Mouse (Mus musculus) small intestine, adult 2 months (tissue): Measurements from ENCODE around the gene Actr2. TPM values are rescaled to one million over a fixed set of nuclear protein-coding genes. Genes with fewer than 3 reads are reported as not detected.

ENCODE experiments used
- H3K27ac ChIP-seq: fragments of 200-500 bp; 2 replicates; pipeline ENCODE4 v1.5.1; 2012; ENCODE audit warnings: low read depth, low read length, control low read depth, inconsistent platforms; ENCODE audit not compliant: insufficient read depth
- H3K27me3 ChIP-seq: fragments of 200-500 bp; 2 replicates; pipeline ENCODE4 v1.6.1; 2012; ENCODE audit warnings: mild to moderate bottlenecking, moderate library complexity, low read length, inconsistent platforms; ENCODE audit not compliant: control insufficient read depth, insufficient read depth
- H3K36me3 ChIP-seq: fragments of 200-500 bp; 2 replicates; pipeline ENCODE4 v1.6.1; 2012; ENCODE audit warnings: mild to moderate bottlenecking, low read length, control low read depth, inconsistent platforms; ENCODE audit not compliant: control insufficient read depth, insufficient read depth
- H3K4me1 ChIP-seq: fragments of 200-500 bp; 2 replicates; pipeline ENCODE4 v1.6.1; 2012; ENCODE audit warnings: low read length, inconsistent platforms, mixed read lengths; ENCODE audit not compliant: control insufficient read depth, insufficient read depth, insufficient read length
- H3K4me3 ChIP-seq: fragments of 200-500 bp; 2 replicates; pipeline ENCODE4 v1.5.1; 2012; ENCODE audit warnings: low read depth, mild to moderate bottlenecking, control low read depth, inconsistent platforms, low read length, moderate library complexity
- CTCF ChIP-seq: fragments of 200-500 bp; IDR thresholded peaks from 2 replicates; pipeline ENCODE4 v1.5.1; 2012; ENCODE audit warnings: low read depth, mild to moderate bottlenecking, control low read depth, inconsistent platforms, low read length, moderate library complexity, mixed read lengths; ENCODE audit not compliant: insufficient replicate concordance, insufficient read length; ENCODE audit errors: extremely low read depth
- POLR2A ChIP-seq: fragments of 200-500 bp; IDR thresholded peaks from 2 replicates; pipeline ENCODE4 v1.6.1; 2012; ENCODE audit warnings: low read depth, mild to moderate bottlenecking, control low read depth, inconsistent platforms, low read length, moderate library complexity
- WGBS: fragments of 180-500 bp; shearing (Covaris S2); methylation state at CpG from one replicate; pipeline ENCODE4 v1.1.7; 2018; 5-methylcytosine and 5-hydroxymethylcytosine counted together
- polyA plus RNA-seq: library from polyadenylated mRNA; depleted of rRNA; stranded (reverse); fragments of >200 nt; gene quantifications from 2 replicates; pipeline ENCODE4 v1.2.3, GENCODE M21; 2012

Actr2 gene
- polyA plus RNA-seq, 1 experiment, result 10.7 TPM

DNA sequence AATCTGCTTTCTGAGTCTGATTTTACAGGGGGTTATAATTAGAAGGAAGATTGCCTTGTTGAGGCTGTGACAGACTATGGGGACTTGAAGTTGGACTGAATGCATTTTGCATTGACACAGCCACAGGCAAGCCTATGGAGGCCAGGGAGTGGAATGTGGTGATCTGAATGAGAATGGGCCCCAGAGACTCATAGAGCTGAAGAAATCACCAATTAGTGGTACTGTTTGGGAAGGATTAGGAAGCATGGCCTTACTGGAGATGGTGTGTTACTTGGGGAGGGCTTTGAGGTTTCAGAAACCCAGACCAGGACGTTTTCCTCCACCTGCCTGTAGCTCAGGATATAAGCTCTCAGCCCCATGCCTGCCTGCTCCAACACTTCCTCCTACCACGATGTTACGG is 53.0 kb downstream of the Actr2 start:
- Histone ChIP-seq H3K4me3 (no peak overlapping the region), H3K36me3 (peaks cover 41% of the 10 kb centered on the region), H3K4me1 (no peaks in the 10 kb centered on the region), H3K27ac (no peak overlapping the region), H3K27me3 (no peaks in the 10 kb centered on the region)
- WGBS, result 86% methylated on average over 3 of the region's 3 CpGs
- TF ChIP-seq CTCF (no peak), POLR2A (no peak)

DNA sequence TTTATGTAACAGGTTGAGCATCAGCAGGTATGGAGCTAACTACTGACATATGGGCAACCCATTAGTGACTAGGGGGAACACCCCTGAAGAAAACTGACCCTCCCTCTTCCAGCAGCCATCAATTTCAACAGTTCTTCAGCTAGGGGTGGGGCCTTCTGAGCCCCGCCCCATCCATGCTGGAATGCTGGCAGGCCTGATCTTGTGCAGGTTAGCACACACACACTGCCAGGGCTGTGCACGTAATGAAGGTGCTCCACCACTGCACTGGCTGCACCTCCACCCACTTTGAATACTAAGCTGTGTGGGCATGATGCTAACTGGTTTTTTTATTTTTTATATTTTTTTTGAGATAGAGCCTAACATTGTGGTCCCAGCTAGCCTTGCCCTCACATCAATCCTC is 55.3 kb downstream of the Actr2 start:
- WGBS, result 94% methylated on average over 2 of the region's 2 CpGs
- H3K4me3 ChIP-seq, result no peak overlapping the region

DNA sequence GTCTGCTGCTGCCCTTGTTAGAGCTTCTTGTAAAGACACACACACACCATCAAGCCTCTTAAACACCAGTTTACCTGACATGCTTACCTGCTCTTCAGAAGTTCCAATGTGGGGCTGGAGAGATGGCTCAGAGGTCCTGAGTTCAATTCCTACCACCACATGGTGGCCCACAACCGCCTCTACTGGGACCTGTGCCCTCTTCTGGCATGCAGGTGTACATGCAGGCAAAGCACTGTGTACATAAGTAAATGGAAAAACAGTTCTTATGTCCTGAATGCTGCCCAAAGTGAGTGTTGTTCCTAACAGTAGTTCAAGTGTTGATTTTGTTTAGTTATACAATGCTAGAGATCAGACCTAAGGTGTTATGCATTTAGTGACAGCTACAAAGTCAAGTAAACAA is 56.5 kb downstream of the Actr2 start:
- no peak overlapping the region for H3K4me3 ChIP-seq
- WGBS, result 100% methylated on average over 1 of the region's 1 CpGs
- H3K36me3 ChIP-seq, result peaks cover 26% of the 10 kb centered on the region
- no peak overlapping the region for H3K27ac ChIP-seq
- no peaks in the 10 kb centered on the region for H3K4me1 ChIP-seq
- H3K27me3 ChIP-seq, result no peaks in the 10 kb centered on the region
- TF ChIP-seq POLR2A (no peak), CTCF (peak; percentile 17; the same call in 1 of the 2 replicates)

More for the DNA sequence above, 55.3 kb downstream of the Actr2 start:
- H3K27me3 ChIP-seq, result no peaks in the 10 kb centered on the region
- H3K27ac ChIP-seq, result no peak overlapping the region
- TF ChIP-seq POLR2A, result no peak
- no peak for TF ChIP-seq CTCF
- H3K4me1 ChIP-seq, result no peaks in the 10 kb centered on the region
- H3K36me3 ChIP-seq, result peaks cover 30% of the 10 kb centered on the region

DNA sequence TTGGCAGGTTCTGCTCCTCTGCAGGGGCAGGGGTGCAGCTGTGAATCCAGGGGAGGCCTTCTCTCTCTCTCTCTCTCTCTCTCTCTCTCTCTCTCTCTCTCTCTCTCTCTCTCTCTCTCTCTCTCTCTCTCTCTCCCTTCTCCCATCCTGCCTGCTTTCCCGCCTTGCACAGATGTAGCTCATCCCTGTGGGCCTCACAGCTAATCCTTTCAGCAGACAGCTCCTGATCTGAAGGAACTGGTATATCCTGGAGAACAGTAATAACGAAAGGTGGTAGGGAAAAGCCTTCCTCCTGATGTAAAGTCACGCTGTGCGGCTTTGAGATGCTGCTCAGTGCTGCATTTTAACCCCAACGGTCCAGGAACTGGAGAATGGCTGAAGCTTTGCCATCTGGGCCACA is 58.1 kb downstream of the Actr2 start:
- WGBS, result 63% methylated on average over 5 of the region's 5 CpGs
- H3K4me1 ChIP-seq, result no peaks in the 10 kb centered on the region
- peaks cover 12% of the 10 kb centered on the region for H3K36me3 ChIP-seq
- H3K4me3 ChIP-seq, result no peak overlapping the region
- H3K27ac ChIP-seq, result no peak overlapping the region
- TF ChIP-seq POLR2A, result no peak
- no peak for TF ChIP-seq CTCF
- H3K27me3 ChIP-seq, result no peaks in the 10 kb centered on the region

DNA sequence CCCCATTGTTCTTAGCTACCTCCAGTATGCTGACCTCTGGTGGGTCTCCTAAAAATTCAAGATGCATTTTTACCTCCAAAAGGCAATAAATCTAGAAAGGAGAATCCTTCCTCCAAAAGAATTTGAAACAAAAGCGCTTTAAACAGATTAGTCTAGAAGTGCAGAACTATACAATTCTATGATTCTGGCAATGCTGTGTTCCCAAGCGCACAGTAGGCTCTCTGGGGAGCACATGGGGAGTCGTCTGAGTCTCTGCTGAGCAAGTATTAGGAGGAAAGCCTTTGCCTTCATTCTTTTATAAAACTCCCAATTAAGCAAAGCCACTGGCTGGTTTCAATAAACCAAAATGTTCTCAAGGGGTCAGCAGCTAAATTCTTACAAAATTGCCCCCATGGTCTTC is 58.8 kb downstream of the Actr2 start:
- WGBS, result 78% methylated on average over 3 of the region's 3 CpGs
- TF ChIP-seq POLR2A (no peak), CTCF (no peak)
- Histone ChIP-seq H3K4me3 (no peak overlapping the region), H3K36me3 (peaks cover 6% of the 10 kb centered on the region; the same call in 1 of the 2 replicates), H3K27me3 (no peaks in the 10 kb centered on the region), H3K27ac (no peak overlapping the region), H3K4me1 (no peaks in the 10 kb centered on the region)

DNA sequence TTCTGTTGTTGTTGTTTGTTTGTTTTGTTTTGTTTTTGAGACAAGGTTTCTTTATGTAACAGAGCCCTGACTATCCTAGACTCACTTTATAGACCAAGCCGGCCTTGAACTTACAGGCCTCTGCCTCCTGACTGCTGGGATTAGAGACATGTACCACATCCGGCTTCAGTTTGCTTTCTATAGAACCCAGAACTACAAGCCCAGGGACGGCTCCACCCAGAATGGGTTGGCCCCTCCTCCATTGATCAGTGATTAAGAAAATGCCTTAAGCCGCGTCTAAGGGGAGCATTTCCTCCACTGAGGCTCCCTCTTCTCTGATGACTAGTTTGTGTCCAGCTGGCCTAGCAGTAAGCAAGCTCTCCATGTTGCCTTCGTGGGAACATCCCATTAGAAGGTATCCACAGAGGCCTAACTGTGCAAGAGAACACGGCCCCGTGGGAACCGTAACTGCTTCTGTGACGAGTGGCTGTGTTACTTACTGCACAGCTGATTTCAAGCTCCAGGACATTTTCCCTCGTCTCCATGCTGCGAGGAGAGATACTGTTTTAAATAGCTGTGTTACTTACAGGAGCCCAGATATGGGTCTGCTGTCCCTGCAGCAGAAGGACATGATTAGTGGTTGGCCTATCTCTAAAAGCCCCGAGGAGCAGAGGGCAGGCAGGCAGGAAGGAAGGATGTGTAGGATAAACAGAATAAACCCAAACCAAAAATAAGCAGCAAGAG is 59.7 kb downstream of the Actr2 start:
- Histone ChIP-seq H3K36me3 (peaks cover 2% of the 10 kb centered on the region; the same call in 1 of the 2 replicates), H3K4me1 (no peaks in the 10 kb centered on the region), H3K4me3 (no peak overlapping the region), H3K27me3 (no peaks in the 10 kb centered on the region), H3K27ac (no peak overlapping the region)
- TF ChIP-seq CTCF (no peak), POLR2A (no peak)
- 69% methylated on average over 13 of the region's 13 CpGs for WGBS

DNA sequence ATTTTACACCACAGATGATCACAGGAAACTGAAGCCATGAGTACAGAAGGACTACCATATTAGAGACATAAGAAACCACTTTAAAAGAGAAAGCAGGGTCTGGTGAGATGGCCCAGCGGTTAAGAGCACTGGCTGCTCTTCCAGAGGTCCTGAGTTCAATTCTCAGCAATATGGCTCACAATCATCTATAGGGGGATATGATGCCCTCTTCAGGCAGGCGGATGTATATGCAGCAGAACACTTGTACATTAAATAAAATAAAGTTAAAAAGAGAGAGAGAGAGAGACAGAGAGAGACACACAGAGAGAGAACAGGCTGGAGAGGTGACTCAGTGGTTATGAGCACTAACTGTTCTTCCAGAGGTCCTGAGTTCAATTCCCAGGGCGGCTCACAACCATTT is 67.1 kb downstream of the Actr2 start:
- no peak overlapping the region for H3K27ac ChIP-seq
- TF ChIP-seq POLR2A (no peak), CTCF (no peak)
- WGBS, result 70% methylated on average over 3 of the region's 3 CpGs

DNA sequence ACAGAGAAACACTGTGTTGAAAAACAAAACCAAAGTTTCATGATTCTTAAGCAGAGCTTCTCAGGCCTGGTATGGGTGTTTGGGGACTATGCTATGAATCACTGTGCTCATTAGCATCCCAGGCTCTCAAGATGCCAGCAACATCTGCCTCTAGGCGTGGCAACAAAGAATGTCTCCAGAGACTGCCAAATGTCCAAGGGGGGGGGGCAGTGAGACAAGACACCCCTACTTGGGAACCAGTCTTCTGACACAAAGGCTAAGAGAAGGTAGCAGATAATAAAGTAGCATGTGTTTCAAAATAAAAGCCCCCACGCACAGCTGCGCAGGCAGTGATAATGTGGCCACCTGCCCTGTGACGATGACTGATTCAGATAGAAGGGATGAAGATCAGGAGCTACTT is 69.5 kb downstream of the Actr2 start:
- TF ChIP-seq POLR2A (no peak), CTCF (no peak)
- WGBS, result 74% methylated on average over 4 of the region's 4 CpGs
- Histone ChIP-seq H3K27me3 (no peaks in the 10 kb centered on the region), H3K4me1 (no peaks in the 10 kb centered on the region), H3K4me3 (no peak overlapping the region), H3K27ac (no peak overlapping the region), H3K36me3 (no peaks in the 10 kb centered on the region)

More for the DNA sequence above, 67.1 kb downstream of the Actr2 start:
- Histone ChIP-seq H3K36me3 (no peaks in the 10 kb centered on the region), H3K4me1 (no peaks in the 10 kb centered on the region), H3K4me3 (no peak overlapping the region), H3K27me3 (no peaks in the 10 kb centered on the region)
